Mouse (Mus musculus) brown adipose tissue, adult 24 weeks (tissue): ENCODE measurements around the gene Lbx1. TPM values are rescaled to one million over a fixed set of nuclear protein-coding genes. Genes with fewer than 3 reads are reported as not detected.

ENCODE experiments used
- H3K27ac ChIP-seq: fragments of 200-500 bp; replicated peaks from 2 replicates; pipeline ENCODE4 v1.5.1; 2012; ENCODE audit warnings: low read depth, mild to moderate bottlenecking, low read length
- H3K4me1 ChIP-seq: fragments of 200-500 bp; 2 replicates; pipeline ENCODE4 v1.6.1; 2012; ENCODE audit warnings: low read length, mixed read lengths; ENCODE audit not compliant: control insufficient read depth, insufficient read depth, insufficient read length
- H3K4me3 ChIP-seq: fragments of 200-500 bp; 2 replicates; pipeline ENCODE4 v1.5.1; 2012; ENCODE audit warnings: low read depth, mild to moderate bottlenecking, low read length, moderate library complexity; ENCODE audit not compliant: insufficient read depth
- polyA plus RNA-seq: library from polyadenylated mRNA; stranded (reverse); fragments of >200 nt; gene quantifications from 2 replicates; pipeline ENCODE4 v1.2.4, GENCODE M21; 2012; ENCODE audit not compliant: missing spikeins, insufficient read depth, insufficient read length

Lbx1 gene
- polyA plus RNA-seq, 1 experiment = not detected

GRCm38 (mm10) chr19:45239191-45239590, 3.6 kb upstream of the Lbx1 start:
- Histone ChIP-seq H3K4me3 (no peak overlapping the region), H3K27ac (no peak overlapping the region), H3K4me1 (peaks cover 2% of the 10 kb centered on the region; the same call in 1 of the 2 replicates)

DNA sequence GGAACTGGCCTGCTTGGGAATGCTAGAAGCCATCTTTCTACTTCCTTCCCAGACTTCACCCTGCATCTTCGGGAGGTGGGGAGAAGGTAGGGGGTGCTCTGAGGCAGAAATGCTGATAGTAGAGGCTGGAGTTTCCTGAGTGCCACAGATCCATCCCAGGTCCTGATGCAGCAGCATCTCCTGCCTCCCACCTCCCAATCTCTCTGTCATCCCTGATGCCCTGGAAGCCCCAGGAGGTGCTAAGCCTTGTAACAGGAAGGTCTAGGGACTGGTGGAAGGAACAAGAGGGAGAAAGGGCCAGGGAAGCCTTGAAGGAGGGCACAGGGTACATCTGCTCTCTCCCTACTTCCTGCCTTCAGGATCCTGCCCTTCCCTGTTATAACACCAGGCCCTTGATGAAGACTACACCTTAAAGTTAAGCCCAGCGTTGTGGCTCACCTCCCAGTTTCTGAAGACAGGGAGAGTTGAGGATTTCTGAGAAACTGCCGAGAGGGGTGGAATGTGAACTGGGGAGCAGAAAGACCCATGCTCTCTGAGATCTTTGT, 2.1 kb upstream of the Lbx1 start:
- Histone ChIP-seq H3K27ac (no peak overlapping the region), H3K4me1 (peaks cover 2% of the 10 kb centered on the region; the same call in 1 of the 2 replicates), H3K4me3 (no peak overlapping the region)

GRCm38 (mm10) chr19:45237099-45237498, 1.5 kb upstream of the Lbx1 start:
- Histone ChIP-seq H3K4me1 (peaks cover 2% of the 10 kb centered on the region; the same call in 1 of the 2 replicates), H3K4me3 (no peak overlapping the region), H3K27ac (no peak overlapping the region)

DNA sequence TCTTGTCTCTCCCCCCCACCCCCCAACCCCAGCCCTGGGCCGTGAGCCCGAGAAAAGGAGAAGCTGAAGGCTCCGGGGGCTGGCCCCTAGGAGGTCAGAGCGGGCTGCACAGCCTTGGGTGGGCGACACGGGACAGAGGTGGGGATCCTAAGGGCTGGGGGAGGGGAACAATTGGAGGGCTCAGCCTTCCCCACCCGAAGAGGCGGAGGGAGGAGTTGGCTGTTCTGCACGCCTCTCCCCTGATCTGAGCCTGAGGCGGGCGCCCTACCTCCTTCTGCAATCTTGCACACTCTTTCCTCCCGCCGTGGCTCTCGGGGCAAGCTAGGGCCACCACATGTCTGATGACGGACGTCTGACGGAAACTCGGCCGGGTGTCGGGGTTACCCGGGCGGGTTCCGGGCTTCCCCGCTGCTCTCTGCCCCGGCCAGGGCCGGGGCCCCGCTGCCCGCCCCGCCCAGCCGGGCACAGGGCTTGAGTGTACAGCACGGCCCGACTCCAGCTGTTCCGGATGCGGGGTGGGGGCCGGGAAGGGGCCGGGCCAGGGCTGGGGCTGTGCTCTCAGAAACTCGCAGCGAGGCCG, 841 bp upstream of the Lbx1 start:
- no peak overlapping the region for H3K27ac ChIP-seq
- H3K4me3 ChIP-seq = peak overlapping the region; percentile 33
- H3K4me1 ChIP-seq = peaks cover 5% of the 10 kb centered on the region; the same call in 1 of the 2 replicates

DNA sequence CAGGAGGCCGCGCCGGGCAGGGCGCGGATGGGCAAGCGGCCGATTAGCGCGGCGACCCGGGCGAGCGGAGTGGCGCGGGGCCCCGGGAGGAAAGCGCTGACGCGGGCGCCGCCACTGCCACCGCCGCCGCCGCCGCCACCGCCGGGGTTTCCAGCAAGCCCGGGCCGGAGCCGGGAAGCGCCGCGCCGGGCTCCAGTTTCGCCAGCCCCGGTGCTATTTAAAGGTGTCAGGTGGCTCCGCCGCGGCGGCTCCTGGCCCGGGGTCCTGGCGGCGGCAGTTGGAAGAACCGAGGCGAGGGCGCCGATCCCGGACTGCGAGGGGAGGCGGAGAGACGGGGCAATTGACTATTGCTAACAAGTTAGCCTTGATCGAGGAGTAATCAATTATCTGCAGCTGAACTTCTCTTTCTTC, 276 bp downstream of the Lbx1 start:
- Histone ChIP-seq H3K27ac (no peak overlapping the region), H3K4me3 (peak overlapping the region; percentile 21; the same call in 1 of the 2 replicates), H3K4me1 (peaks cover 6% of the 10 kb centered on the region; the same call in 1 of the 2 replicates)

DNA sequence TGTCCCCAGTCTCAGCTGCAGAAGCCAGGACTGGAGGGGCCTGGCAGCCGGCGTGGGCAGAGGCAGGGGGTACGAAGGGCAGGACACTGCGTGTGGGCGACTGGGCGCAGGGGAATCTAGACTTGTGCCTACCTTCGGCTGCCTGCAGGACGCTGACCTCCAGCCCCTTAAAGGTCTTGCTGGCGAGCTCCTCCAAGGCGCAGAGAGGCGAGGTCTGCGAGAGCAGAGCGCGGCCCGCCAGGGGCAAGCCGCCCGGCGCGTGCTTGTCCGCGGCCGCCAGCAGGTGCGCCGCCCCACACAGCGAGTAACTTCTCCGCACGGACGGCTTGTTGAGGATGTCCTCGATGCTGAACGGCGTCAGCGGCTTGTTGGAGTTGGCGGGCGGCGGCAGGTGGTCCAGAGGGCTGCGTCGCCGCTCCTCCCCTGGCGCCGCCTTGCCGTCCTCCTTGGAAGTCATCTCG, 811 bp downstream of the Lbx1 start:
- no peak overlapping the region for H3K27ac ChIP-seq
- H3K4me1 ChIP-seq = peaks cover 9% of the 10 kb centered on the region; the same call in 1 of the 2 replicates
- H3K4me3 ChIP-seq = peak overlapping the region; percentile 21

GRCm38 (mm10) chr19:45234191-45234770, 1.3 kb downstream of the Lbx1 start:
- Histone ChIP-seq H3K27ac (no peak overlapping the region), H3K4me3 (peak overlapping the region; percentile 1; the same call in 1 of the 2 replicates), H3K4me1 (peaks cover 9% of the 10 kb centered on the region; the same call in 1 of the 2 replicates)

DNA sequence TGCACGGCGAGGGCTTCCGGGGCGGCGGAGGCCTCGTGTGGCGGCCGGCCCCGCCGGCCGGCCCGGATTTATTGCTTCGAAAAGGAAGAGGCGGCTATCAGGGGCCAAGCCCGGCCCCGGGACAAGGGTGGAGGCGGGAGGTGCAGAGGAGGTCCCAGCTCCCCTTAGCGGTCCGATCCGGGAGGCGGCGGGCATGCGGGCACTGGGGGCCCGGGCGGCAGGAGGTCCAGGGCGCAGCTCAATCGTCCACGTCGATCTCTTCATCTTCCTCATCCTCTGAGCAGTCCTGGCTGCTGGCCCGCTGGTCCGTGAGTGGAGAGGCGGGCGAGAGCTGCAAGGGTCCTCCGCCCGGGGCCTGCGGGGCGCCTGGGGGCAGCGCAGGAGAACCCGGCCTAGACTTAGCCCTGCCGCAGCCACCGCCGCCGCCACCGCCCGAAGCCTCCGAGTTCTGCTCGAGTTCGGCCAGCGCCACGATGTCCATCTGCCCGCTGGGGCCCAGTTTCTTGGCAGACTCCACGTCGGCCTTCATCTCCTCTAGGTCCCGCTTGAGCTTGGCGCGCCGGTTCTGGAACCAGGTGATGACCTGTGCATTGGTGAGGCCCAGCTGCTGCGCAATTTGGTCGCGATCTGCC, 2.0 kb downstream of the Lbx1 start:
- Histone ChIP-seq H3K27ac (no peak overlapping the region), H3K4me1 (peaks cover 9% of the 10 kb centered on the region; the same call in 1 of the 2 replicates), H3K4me3 (no peak overlapping the region; the same call in 1 of the 2 replicates)

- Histone ChIP-seq H3K4me1 (peaks cover 9% of the 10 kb centered on the region; the same call in 1 of the 2 replicates), H3K27ac (no peak overlapping the region), H3K4me3 (0 out of 2 replicates have a peak overlapping the region, but pooled peaks have one; percentile 3)
Observed at GRCm38 (mm10) chr19:45232443-45233410, 2.9 kb downstream of the Lbx1 start.

DNA sequence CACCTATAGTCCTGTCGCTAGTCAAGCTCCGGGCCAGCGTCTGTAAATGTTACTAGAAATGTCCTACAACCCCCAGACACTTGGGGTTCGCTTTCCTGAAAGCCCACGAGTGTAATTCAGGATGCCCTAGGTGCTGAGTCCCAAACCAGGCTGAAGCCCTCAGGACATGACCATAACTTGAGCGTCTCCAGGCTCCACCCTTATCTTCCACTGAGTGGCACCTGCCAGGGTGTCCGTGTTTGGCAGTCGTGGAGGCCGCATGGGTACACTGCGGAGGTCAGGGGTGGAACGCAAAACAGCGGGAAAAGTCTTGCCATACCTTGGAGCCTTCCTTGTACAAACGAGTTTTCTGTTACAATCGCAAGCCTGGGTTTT, 3.6 kb downstream of the Lbx1 start:
- Histone ChIP-seq H3K27ac (no peak overlapping the region), H3K4me3 (peak overlapping the region; percentile 37; the same call in 1 of the 2 replicates), H3K4me1 (peaks cover 9% of the 10 kb centered on the region; the same call in 1 of the 2 replicates)

- no peak overlapping the region for H3K27ac ChIP-seq
- peak overlapping the region; percentile 37 for H3K4me3 ChIP-seq
- H3K4me1 ChIP-seq = peaks cover 9% of the 10 kb centered on the region; the same call in 1 of the 2 replicates
Observed at GRCm38 (mm10) chr19:45231383-45232035, 4.1 kb downstream of the Lbx1 start.

- Histone ChIP-seq H3K27ac (no peak overlapping the region), H3K4me1 (peaks cover 8% of the 10 kb centered on the region; the same call in 1 of the 2 replicates), H3K4me3 (peak overlapping the region; percentile 37; the same call in 1 of the 2 replicates)
Observed at GRCm38 (mm10) chr19:45230848-45231382, 4.7 kb downstream of the Lbx1 start.

DNA sequence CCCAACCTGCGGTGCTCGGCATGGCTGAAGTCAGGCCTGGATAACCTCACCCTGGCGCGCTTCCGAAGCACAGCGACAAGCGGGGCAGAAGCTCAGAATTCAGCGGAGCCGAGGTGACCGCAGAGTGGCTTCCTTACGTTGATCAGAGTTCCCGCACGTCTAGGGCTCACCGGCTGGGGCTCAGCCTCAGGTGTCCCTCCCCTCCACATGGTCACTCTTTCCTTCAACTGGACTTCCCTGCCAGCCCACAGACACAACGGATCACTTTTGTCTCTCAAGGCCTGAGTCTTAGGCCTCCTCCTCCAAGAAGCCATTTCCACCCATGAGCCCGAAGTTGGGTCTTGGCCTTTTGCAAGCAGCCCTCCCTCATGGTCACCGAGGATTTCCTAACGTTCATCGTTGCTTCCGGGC, 5.4 kb downstream of the Lbx1 start:
- no peak overlapping the region for H3K27ac ChIP-seq

More for the DNA sequence above, 5.4 kb downstream of the Lbx1 start:
- H3K4me1 ChIP-seq = peaks cover 7% of the 10 kb centered on the region; the same call in 1 of the 2 replicates
- 0 out of 2 replicates have a peak overlapping the region, but pooled peaks have one; percentile 42 for H3K4me3 ChIP-seq
